Mouse (Mus musculus): ENCODE results near the gene Adamts12.

DNA sequence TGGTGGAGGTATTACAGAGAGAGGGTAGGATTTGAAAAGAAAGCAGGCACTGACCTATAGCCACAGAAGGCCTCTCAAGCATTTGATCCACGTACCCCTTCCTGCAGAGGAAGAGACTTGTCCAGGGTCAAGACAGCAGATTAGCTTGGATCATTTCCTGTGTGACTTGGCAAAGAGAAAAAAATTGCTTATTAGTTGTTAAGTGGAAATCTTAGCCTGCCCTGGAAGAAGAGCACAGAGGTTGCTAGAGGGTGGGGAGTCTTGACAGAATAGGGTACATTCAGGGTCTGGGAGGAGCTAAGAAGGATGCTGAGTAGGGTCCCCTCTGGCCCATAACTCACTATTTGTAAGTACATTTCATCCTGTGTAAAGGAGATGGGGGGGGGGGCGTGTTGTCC is 431 bp upstream of the Adamts12 start:
- TF ChIP-seq POLR2A (IDR thresholded peaks at IDR 0.05; ENCODE audit: borderline replicate concordance, extremely low read depth, insufficient read depth, insufficient read length, poor library complexity, severe bottlenecking): no peak
- TF ChIP-seq CTCF (IDR thresholded peaks at IDR 0.05; ENCODE audit: borderline replicate concordance, extremely low read depth, insufficient read depth, insufficient read length): no peak

Data from brain, embryonic 14.5 days (tissue).